Mouse (Mus musculus): ENCODE results near the gene Gm21190.
"Not testable (repeated sequence)": the region's sequence is repeated elsewhere in the genome, so short reads cannot be mapped to it uniquely, and the experiment has no call there.

Gene Gm21190

DNA sequence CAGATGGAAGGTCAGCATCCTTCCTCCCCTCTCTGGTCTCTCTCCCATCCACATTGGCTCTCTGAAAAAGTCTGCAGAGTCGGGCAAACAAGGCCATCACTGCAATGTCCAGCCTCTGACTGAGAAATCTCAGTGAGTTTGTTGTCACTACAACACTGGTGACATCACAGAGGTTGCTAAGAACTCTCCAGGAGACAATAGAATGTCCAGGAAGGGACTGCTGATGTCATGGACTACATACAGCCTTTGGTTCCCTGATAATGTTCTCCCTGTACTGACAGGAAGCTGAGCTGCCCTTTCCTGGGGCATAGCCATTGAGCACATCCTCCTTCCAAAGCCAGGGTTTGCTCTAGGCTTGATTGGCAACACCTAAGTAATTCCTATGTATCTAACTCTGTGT is at the start of gene Gm21190:
Gm21190 (minus strand) TSS at position 101 of the 400 bp plus-strand sequence.
- DNase-seq: not testable (repeated sequence)

DNA sequence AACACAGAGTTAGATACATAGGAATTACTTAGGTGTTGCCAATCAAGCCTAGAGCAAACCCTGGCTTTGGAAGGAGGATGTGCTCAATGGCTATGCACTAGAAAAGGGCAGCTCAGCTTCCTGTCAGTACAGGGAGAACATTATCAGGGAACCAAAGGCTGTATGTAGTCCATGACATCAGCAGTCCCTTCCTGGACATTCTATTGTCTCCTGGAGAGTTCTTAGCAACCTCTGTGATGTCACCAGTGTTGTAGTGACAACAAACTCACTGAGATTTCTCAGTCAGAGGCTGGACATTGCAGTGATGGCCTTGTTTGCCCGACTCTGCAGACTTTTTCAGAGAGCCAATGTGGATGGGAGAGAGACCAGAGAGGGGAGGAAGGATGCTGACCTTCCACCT is 48.0 kb upstream of the Gm21190 start, which contains the start of gene Gm21083:
Gm21083 (plus strand) TSS at position 301 of the 400 bp plus-strand sequence.
- not testable (repeated sequence) for DNase-seq

DNA sequence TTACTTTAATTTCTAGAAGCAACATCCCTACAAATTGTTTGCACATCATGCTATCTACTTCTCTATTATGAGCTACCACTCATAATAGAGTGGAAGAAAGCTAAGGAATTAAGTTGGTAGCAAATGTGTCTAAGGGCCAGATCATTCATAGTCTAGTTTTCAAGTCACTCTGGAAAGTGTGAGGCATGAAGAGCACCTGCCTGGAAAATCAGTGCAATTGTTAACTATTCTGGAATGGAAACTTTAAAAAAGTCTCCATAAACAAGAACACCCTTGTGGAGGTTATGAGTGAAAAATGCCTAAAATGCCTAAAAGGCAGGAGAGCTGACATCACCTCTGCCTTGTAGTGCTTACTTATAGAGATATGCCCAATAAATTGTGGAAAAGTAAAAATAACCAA is 44.7 kb upstream of the Gm21190 start:
- DNase-seq: not testable (repeated sequence)

DNA sequence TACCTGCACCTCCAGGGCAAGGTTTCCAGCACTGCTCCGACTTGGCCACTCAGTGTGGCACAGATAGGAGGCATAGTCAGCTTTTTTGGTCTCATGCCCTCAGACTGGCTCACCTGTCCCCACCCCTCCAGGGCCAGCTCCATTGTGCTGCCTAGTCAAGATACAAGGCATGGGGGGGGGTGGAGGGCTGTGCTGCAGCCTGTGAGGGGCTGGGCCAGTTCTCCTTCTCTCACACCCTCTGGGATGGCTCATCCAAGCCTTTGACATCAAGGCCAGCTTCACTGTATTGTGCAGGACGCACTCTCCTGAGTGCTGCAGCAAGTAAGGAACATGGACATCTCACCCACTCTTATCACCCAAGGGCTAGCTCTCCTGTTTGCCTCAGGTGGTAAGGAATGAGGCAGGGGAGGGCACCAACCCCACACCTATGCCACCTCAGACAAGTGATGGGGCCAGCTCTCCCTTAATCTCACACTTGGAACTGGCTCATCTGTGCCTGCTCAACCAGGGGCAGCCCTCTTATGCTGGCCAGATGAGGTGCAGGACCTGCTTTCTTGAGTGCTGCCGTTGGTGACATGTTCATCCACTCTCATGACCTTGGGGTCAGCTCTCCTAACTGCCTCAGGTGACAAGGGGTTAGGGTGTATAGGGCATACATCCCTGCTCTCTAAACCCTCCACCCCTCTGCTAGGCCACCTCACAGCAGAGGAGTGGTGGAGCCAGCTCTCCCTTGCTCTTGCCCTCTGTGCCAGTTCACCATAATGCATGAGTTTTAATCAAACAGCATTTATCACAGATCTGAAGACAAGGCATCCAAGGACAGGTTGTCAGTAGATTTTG is 32.6 kb upstream of the Gm21190 start:
- not testable (repeated sequence) for DNase-seq

- not testable (repeated sequence) for DNase-seq
Measured at GRCm38 (mm10) chr5:15558654-15559053, 29.6 kb upstream of the Gm21190 start.

DNA sequence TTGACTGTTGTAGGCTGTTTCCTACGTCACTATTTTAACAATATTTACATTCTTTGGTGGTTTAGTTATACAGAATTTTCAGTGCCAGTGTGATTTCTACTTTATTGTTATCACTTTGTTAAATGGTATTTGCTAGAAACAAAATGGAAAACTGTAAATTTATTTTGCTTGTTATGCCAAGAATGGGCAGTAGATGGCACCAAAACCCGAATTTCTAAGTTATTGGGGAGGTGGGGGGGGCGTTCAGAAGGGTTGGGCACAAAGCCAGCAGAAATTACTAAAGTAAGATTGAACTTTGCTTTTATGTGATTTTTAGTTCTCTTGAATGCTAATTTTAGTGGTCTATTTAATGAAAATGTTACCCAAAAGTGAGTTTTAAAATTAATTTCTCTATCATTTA is 20.6 kb upstream of the Gm21190 start:
- DNase-seq: peak; percentile 5 to 15

DNA sequence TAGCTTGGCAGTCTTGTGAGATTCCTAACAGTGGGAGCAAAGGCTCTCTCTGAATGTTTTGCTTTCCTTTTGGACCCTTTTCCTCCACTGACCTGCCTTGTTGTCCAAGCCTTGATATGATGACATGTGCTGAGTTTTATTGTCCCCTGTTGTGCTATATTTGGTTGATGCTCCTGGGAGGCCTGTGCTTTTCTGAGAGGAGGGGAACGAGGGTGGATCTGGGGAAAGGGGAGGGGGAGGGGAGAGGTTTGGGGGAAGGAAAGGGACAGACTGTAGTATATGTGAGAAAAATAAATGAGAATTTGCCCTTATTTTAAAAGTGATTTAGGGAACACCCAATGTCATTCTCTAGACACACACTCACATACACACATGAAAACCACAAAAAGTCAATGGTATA is 20.1 kb upstream of the Gm21190 start:
- not testable (repeated sequence) for DNase-seq

DNA sequence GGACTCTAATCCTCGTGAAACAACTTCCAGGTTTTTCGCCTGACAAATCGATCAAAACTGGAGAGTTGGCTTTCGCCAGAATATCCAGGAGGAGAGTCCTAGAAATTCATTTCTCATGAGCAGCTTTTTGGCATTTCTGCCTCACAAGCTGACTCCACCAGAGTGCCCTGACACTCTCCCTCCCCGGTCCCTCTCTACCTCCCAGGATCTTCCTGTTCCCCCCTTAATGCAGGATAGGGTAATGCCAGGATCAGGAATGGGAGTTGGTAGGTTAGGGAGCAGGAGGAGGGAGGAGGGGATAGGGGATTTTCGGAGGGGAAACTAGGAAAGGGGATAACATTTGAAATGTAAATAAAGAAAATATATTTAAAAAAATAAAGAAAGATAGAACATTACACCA is 19.6 kb upstream of the Gm21190 start:
- DNase-seq: not testable (repeated sequence)

DNA sequence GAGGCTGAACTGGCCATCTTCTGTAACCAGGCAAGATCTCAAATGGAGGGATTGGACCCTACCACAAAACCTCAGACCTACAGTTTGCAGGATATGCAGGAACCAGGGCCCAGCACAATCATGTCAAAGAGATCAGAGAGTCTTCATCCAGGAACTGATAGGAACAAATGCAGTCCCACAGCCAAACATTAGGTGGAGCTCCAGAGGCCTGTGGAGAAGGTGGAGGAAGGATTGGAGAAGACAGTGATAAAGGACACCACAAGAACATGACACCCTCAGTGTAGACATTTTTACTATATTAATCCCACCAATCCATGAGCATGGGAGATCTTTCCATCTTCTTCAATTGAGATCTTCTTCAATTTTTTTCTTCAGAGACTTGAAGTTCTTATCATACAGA is 6.6 kb downstream of the Gm21190 start:
- peak; percentile 16 to 68 for DNase-seq

DNA sequence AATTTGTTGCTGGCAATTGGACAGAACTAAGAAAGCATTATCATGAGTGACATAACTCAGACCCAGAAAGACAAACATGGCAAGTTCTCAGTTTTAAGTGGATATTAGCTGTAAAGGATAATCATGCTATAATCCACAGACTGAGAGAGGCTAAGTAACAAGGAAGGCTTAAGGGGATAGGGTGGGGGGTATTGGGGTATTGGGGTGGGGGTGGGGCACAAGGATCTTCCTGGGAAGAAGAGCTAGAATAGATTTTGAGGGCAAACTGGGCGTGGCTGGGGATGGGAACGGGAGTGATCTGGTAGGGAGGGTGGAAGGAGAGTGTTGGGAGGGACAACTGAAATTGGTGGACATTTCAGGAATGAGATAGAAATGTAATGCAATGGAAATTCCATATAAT is 7.0 kb downstream of the Gm21190 start:
- not testable (repeated sequence) for DNase-seq

- DNase-seq: peak in 1 of 2 experiments; percentile 32
Measured at GRCm38 (mm10) chr5:15520418-15520817, 8.6 kb downstream of the Gm21190 start.

GRCm38 (mm10) chr5:15517150-15517549 is 11.9 kb downstream of the Gm21190 start:
- DNase-seq: not testable (repeated sequence)

DNA sequence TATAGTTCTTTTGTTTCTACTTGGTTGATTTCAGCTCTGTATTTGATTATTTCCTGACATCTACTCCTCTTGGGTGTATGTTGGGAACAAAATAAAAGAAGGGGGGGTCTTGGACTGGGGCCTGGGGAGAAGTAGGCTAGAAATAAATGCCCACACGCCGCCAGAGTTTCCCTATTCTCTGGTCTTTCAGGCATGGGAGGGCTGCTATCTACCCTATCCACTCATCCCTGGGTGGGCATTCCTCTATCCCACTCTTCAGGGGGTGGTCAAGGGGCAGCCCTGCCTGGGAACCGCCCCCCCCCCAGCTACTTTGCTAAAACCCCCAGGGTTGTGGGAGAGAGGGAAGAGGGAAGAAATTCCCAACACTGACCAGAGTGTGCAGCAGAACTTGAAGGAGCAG is 16.8 kb downstream of the Gm21190 start:
- not testable (repeated sequence) for DNase-seq

DNA sequence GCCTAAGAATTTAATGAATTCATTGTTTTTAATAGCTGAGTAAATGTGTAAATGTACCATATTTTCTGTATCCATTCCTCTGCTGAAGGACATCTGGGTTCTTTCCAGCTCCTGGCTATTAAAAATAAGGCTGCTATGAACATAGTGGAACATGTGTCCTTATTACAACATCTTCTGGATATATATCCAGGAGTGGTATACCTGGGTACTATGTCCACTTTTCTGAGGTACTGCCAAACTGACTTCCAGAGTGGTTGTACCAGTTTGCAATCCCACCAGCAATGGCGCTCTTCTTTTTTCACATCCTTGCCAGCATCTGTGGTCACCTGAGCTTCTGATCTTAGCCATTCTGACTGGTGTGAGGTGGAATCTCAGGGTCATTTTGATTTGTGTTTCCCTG is 19.1 kb downstream of the Gm21190 start:
- not testable (repeated sequence) for DNase-seq

- DNase-seq: peak; percentile 11 to 42
Measured at GRCm38 (mm10) chr5:15508460-15509451, 20.3 kb downstream of the Gm21190 start.

DNA sequence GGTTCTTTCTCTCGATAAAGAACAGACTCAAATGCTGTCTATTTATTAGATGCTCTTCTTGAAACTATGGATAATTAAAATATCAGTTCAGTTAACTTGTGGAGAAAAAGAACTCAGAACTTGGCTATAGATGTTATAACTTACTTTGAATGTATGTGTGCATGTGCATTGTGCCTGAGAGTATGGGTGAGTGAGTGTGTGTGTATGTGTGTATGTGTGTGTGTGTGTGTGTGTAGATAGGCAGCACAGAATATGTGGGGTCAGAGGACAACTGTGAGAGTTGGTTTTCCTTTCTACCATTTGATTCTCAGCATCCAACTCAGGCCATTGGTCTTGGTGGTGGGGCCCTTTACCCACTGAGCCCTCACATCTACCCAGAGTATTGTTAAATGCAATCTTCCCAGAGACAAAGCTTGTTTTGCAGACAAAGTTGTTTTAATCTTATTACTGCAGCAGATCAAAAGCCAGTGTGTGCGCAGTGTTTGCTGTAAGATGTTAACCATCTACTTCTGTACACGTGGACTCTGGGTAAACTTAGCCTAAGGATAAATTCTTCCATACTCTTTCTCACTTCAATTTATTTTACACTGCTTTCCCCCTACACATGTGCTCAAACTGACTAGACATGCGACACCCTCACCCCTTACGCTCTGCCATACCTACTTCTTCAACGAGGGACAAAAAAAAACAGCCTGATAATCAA is 21.1 kb downstream of the Gm21190 start:
- not testable (repeated sequence) for DNase-seq

- no peak for DNase-seq
Measured at GRCm38 (mm10) chr5:15507309-15507619, 21.8 kb downstream of the Gm21190 start.

DNA sequence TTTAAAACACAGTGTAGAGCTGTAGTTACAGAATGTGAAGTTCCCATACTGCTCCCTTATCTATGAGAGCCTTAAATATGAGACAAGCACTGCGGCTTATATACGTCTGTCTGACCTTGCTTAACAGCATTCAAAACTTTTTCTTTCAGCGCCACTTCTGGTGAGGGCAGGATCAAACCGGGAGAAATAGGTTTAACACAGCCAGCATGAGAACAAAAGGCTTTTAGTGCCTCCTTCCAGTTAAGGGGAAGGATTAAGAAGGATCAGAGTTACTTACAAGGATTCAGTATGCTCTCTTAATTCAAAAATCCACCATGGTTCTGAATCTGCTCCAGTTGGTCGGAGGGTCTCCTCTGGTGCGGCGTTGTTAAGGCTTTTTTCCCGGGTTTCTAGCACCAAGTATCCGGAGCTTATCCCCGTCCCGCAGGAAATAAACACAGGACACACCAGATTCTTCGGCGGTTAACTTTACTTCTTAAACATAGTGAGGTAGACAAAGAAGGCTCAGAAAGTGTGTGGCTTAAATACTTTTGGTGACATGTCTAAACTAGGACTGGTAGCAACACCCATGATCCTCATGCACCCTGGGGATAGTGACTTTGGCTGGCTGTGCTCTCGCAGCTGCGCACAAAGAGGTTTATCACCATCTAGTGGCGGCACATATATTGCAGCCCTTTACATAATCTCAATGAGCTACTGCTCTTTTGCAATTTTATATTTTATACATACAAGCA is 22.3 kb downstream of the Gm21190 start:
- peak; percentile 18 to 61 for DNase-seq

DNA sequence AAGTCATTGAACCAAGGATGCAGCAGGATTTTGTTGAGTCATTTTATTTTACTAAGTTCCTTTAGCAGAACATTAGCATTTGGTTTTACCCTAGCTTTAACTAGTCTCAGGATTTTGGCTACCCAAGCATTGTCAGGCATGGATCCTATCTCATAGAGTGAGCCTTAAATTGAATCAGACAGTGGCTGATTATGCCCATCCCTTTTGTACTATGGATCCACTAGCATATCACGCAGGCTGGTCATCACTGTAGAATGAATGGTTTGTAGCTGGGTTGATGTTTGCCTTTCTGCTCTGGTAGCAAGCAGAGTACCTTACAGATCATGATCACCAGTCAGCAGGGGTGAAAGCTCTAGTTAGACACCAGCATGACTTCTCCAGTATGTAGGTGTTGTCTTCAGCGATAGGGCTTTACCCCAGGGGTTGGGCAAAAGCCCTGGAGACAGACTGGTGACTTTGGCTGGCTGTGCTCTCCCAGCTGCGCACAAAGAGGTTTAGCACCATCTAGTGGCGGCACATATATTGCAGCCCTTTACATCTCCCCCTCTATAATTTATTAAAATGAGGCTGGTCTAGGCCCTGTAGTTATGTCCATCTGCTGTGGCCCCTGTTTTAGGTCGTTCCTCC is 30.1 kb downstream of the Gm21190 start:
- DNase-seq: peak; percentile 34 to 68

DNA sequence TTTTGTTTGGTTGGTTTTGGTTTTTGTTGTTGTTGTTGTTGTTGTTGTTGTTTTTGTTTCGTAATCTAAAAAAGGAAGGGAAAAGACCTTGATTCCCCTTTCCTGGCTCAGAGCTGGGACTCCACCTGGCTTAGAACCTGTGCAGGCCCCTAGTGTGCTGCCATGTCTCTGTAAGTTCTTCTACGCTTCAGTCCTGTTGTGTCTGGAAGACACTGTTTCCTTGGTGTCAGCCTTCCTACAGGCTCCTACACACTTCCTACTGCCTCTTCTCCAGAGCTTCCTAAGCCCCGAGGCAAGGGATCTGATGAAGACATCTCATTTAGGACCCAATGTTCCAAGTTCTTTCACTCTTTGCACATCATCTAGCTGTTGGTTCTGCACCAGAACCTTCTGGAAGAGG is 30.7 kb downstream of the Gm21190 start:
- DNase-seq: not testable (repeated sequence)

DNA sequence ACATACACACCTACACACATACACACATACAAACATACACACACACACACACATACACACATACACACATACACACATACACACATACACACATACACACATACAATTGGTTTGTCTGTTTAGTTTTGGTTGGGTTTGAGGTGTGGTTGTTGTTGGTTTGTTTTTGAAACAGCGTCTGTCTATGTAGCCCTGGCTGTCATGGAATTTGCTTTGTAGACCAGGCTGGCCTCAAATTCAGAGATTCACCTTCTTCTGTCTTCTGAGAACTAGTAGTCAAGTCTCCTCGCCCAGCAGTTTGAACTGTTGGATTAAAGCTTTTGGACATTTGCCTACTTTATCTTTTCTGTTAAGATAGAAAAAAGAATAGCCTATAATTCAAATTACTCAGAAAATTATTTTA is 38.1 kb downstream of the Gm21190 start:
- not testable (repeated sequence) for DNase-seq

Measured in kidney, postnatal 36 days (tissue).